ENCODE assay signal across 9 mouse cellular contexts in the genomic region with DNA sequence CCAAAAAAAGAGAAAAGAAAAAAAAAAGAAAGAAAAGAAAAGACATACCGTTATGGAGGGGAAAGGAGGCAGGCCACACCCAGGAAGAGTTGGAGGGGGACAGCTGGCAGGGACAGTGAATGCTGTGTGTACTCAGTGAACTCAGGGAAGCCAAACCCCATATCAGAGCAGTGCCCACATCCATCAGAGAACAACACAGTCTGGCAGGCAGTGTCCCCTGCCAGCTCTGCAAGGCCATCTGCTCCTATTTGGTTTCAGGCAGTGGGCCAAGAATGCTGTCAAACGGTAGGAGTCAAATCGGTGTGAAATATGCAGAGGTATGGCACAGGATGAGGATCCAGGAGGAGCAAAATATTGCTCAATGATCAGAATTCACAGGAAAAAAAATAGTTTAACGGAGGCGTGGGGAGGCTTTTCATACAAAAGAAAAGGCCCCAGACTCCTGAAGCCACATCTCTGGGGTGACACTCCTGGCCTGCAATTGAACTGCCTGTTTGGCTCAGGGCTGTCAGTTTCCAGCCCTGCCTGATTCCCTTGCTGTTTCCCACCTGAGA. TPM values are rescaled to one million over a fixed set of nuclear protein-coding genes. Genes with fewer than 3 reads are reported as not detected.
A peak's percentile ranks its signal among the peaks of the same experiment; 100 is the strongest.
DNase-seq lines count a peak whose midpoint lies in the region; ATAC-seq and TF ChIP-seq lines count a peak whose summit lies in the region.
"Had no signal": no experiment of that assay in that cellular context is flagged by ENCODE, and none has a peak within 500 bp of the region (broad histone marks: within the 10 kb centered on the region; RNA-seq: fewer than 3 reads in every experiment).

No protein-coding gene starts in this region.

- no peak for DNase-seq in forebrain, embryonic 10.5 days (ENCODE audit: extremely low spot score, low spot score)
- DNase-seq in adrenal gland, postnatal 36 days = peak; percentile 71 to 79
- DNase-seq in frontal cortex, postnatal 36 days (ENCODE audit: low spot score in 2 of 2) = peak; percentile 77 to 84
- DNase-seq in layer of hippocampus, postnatal 14 days (ENCODE audit: low spot score in 2 of 2) = peak; percentile 78 to 93
- peak; percentile 74 to 82 for DNase-seq in right cerebral cortex, postnatal 10 days (ENCODE audit: low spot score in 2 of 2)
- DNase-seq in lung, adult 2 months = no peak
- no peak for DNase-seq in urinary bladder, postnatal 36 days (ENCODE audit: low spot score in 2 of 2)

- H3K36me3 ChIP-seq in forebrain, embryonic 12.5 days (replicated peaks) = no peaks in the 10 kb centered on the region
- no peaks in the 10 kb centered on the region for H3K36me3 ChIP-seq in forebrain, embryonic 10.5 days (replicated peaks)

- no peak overlapping the region for H3K4me3 ChIP-seq in forebrain, embryonic 12.5 days (replicated peaks)
- no peak overlapping the region for H3K4me3 ChIP-seq in forebrain, embryonic 10.5 days
- no peak overlapping the region for H3K4me3 ChIP-seq in lung, adult 2 months (replicated peaks; ENCODE audit: extremely low read depth, low read depth, low read length)

- H3K27ac ChIP-seq in forebrain, embryonic 12.5 days = 0 out of 2 replicates have a peak overlapping the region, but pooled peaks have one; percentile 9
- no peak overlapping the region for H3K27ac ChIP-seq in forebrain, embryonic 10.5 days

- 77% methylated on average over 5 of the region's 5 CpGs for WGBS in forebrain, embryonic 12.5 days
- WGBS in forebrain, embryonic 10.5 days = 94% methylated on average over 5 of the region's 5 CpGs
- WGBS in lung, adult 2 months = 35% methylated on average over 5 of the region's 5 CpGs

- no peak for TF ChIP-seq CTCF in lung, adult 2 months (IDR thresholded peaks at IDR 0.05; ENCODE audit: insufficient read depth, low read length)

- no peaks in the 10 kb centered on the region for H3K27me3 ChIP-seq in forebrain, embryonic 12.5 days
- H3K27me3 ChIP-seq in forebrain, embryonic 10.5 days (ENCODE audit: poor library complexity, severe bottlenecking) = no peaks in the 10 kb centered on the region

- H3K4me1 ChIP-seq in forebrain, embryonic 12.5 days = no peaks in the 10 kb centered on the region
- H3K4me1 ChIP-seq in forebrain, embryonic 10.5 days = no peaks in the 10 kb centered on the region
- no peaks in the 10 kb centered on the region for H3K4me1 ChIP-seq in lung, adult 2 months (ENCODE audit: control insufficient read depth, insufficient read depth, low read length)

- ATAC-seq in forebrain, embryonic 12.5 days (ENCODE audit: low FRiP score) = 0 out of 2 replicates have a peak, but pooled peaks have one; percentile 23

- H3K4me2 ChIP-seq in forebrain, embryonic 12.5 days = no peak overlapping the region

- no peak for TF ChIP-seq POLR2A in lung, adult 2 months (IDR thresholded peaks at IDR 0.05; ENCODE audit: borderline replicate concordance, extremely low read depth, low read depth, low read length)

- H3K9ac ChIP-seq in forebrain, embryonic 12.5 days = no peak overlapping the region

- H3K9me3 ChIP-seq in forebrain, embryonic 12.5 days = no peaks in the 10 kb centered on the region
- peaks cover 3% of the 10 kb centered on the region; the same call in 1 of the 2 replicates for H3K9me3 ChIP-seq in forebrain, embryonic 10.5 days

RNA-seq across cellular contexts. Expression of a gene that starts 10.1 kb away (rescaled TPM):
- polyA plus RNA-seq in forebrain, embryonic 12.5 days (2016; fragmentation: Nextera tagmentation; extraction: Ambion mirVana) = 3.4 and 4.0 TPM in 2 replicates
- 0.48 and 0.89 TPM in 2 replicates for polyA plus RNA-seq in forebrain, embryonic 10.5 days (2016; fragmentation: Nextera tagmentation; extraction: Ambion mirVana)
- 1 to 10 TPM; 2.2 to 2.5 TPM for total RNA-seq in adrenal gland, postnatal 36 days (2021)
- 10 to 100 TPM; 82.8 to 89.6 TPM for total RNA-seq in layer of hippocampus, postnatal 14 days (2021)
- polyA plus RNA-seq in lung, adult 2 months (2012; rRNA removed) = 0.58 and 0.72 TPM in 2 replicates

RNA-seq across cellular contexts. Expression of a gene that starts 41.3 kb away (rescaled TPM):
- polyA plus RNA-seq in forebrain, embryonic 12.5 days (2016; fragmentation: Nextera tagmentation; extraction: Ambion mirVana) = 0.79 and 0.92 TPM in 2 replicates
- 1.2 and 1.7 TPM in 2 replicates for polyA plus RNA-seq in forebrain, embryonic 10.5 days (2016; fragmentation: Nextera tagmentation; extraction: Ambion mirVana)
- under 1 TPM; 0.60 to 0.63 TPM for total RNA-seq in adrenal gland, postnatal 36 days (2021)
- under 1 TPM; 0.24 to 0.81 TPM for total RNA-seq in layer of hippocampus, postnatal 14 days (2021)
- 0.55 and 0.70 TPM in 2 replicates for polyA plus RNA-seq in lung, adult 2 months (2012; rRNA removed)
- polyA plus RNA-seq: liver, embryonic 16.5 days had no signal

RNA-seq across cellular contexts. Expression of a gene that starts 41.5 kb away (rescaled TPM):
- 28.0 and 29.8 TPM in 2 replicates for polyA plus RNA-seq in forebrain, embryonic 12.5 days (2016; fragmentation: Nextera tagmentation; extraction: Ambion mirVana)
- 18.6 and 19.6 TPM in 2 replicates for polyA plus RNA-seq in forebrain, embryonic 10.5 days (2016; fragmentation: Nextera tagmentation; extraction: Ambion mirVana)
- total RNA-seq in adrenal gland, postnatal 36 days (2021) = 1 to 10 TPM; 4.0 to 6.0 TPM
- total RNA-seq in layer of hippocampus, postnatal 14 days (2021) = 10 to 100 TPM; 23.8 to 24.0 TPM
- 13.3 and 16.3 TPM in 2 replicates for polyA plus RNA-seq in lung, adult 2 months (2012; rRNA removed)

Comparison
In these comparisons a context has a peak if more than half of its experiments do, and no peak if none do; other contexts are left out.
1. DNase-seq: peak in adrenal gland, postnatal 36 days (2 of 2), frontal cortex, postnatal 36 days (2 of 2), layer of hippocampus, postnatal 14 days (2 of 2) and right cerebral cortex, postnatal 10 days (2 of 2); none in forebrain, embryonic 10.5 days (single experiment), lung, adult 2 months (single experiment) and urinary bladder, postnatal 36 days (0 of 2).